Mouse (Mus musculus) thymus, postnatal 10 days (tissue): ENCODE measurements around the gene Dexi.
A peak's percentile ranks its signal among the peaks of the same experiment; 100 is the strongest.

ENCODE experiments used
- DNase-seq, 2 experiments: peaks; one replicate each; pipeline ENCODE4 v3.0.0; 2021; ENCODE audit warnings: low spot score in 2 of 2

The Dexi gene

GRCm38 (mm10) chr16:10540763-10541597, 1.9 kb downstream of the Dexi start:
- DNase-seq = no peak

GRCm38 (mm10) chr16:10536961-10537360, 5.9 kb downstream of the Dexi start:
- no peak for DNase-seq

- DNase-seq = no peak
Measured at GRCm38 (mm10) chr16:10536323-10536722, 6.5 kb downstream of the Dexi start.

DNA sequence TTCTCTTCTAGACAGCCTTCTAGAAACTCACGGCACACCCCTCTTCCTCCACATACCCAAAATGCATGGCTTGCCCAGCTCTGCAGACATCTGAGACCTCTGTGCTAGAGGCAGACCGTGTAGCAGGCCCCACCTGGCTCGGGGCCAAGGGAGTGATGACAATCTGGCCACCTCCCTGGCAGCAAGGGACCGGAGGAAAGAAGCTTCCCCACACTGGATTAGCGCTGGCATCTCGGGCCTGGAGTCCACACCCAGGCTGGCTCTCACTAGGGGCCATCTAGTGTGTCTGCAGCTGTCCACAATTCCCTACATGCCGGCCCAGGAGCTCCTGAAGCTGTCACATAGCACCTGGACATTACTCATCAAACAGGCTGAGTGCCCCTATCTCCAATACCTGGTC, 8.3 kb downstream of the Dexi start:
- no peak for DNase-seq

- no peak for DNase-seq
Measured at GRCm38 (mm10) chr16:10533781-10534180, 9.1 kb downstream of the Dexi start.

GRCm38 (mm10) chr16:10530179-10530578, 12.7 kb downstream of the Dexi start:
- DNase-seq = no peak

DNA sequence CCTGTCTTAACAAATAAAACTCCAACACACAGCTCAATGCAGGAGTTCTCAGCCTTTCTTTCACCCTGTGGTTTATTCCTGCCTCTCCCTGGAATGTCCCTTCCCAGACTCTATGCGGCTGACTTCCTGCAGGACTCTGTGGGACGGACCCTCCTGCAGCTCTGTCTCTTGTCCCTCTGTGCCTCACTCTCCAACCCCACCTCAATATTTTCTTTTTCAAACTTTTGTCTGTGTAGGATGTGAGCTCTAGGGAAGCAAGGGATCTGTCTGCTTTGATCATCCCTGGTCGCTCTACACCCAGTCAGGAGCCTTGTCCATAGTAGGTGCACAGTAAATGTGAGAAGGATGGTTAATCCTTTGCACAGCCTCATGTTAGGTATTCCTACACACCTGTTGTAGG, 14.5 kb downstream of the Dexi start:
- DNase-seq = no peak

DNA sequence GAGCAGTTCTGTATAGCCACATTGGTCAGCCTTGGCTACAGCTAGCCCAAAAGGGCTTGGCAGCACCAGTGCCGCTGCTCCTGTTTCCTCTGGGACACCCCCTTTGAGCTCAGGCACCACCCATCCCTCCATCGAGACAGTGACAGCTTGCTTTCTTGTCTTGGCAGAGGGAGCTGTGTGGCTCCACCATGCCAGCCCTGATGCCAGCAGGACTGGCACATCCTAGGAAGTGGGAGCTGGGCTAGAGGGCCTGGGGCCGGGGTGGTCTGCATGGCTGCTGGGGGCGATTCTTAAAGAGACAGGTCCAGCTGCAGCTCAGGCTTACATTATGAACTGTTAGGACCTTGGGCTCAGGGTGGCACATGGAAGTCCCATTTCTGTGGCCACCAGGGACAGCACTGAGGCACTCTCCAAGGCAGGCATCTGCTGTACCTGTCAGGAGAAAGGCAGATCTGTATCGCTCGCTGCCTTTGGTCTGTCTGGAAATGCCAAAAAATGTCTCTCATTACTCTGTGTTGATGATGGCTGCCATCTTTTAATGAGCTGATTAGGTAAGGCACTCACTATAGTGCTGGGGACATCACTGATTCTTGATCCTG, 15.7 kb downstream of the Dexi start:
- no peak for DNase-seq

DNA sequence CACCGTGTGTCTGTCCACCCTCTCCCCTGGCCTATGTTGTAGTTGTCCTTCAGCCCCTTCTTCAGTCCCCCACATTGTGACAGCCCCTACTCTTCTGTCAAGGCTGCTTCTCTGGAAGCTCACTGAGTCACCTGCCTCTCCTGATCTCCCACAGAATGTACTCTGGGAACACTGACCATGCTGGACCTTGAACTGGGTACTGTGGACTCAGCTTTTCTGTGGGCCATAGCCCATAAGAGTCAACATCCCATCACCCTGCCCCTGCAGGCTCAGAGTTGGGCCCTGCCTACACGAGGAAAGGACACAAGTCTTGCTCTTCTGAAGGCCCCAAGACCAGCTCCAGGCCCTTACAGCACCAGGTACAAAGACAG, 17.3 kb downstream of the Dexi start:
- DNase-seq = no peak

- DNase-seq = no peak
Measured at GRCm38 (mm10) chr16:10524866-10525609, 17.8 kb downstream of the Dexi start.

- no peak for DNase-seq
Measured at GRCm38 (mm10) chr16:10523650-10524049, 19.2 kb downstream of the Dexi start.

- peak; percentile 68 to 82 for DNase-seq
Measured at GRCm38 (mm10) chr16:10522811-10523210, 20.0 kb downstream of the Dexi start.

- peak in 1 of 2 experiments; percentile 63 for DNase-seq
Measured at GRCm38 (mm10) chr16:10520908-10521614, 21.8 kb downstream of the Dexi start.

DNA sequence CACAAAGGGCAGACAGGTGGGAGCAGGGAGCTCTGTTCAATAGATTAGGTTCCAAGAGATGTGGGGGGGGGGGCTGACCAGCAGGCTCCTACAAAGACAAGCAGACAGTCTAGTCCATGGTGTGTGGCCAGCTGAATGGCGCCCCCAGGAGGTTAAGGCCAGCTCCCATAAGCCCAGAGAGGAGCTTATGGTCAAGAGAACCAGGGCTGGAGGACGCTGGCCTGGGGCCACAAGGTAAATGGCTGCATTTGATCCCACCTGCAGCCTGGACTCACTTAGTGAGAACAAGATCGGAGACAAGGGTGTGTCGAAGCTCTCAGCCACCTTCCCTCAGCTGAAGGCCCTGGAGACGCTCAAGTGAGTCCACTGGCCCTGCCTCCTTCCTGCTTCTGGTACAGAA, 24.8 kb downstream of the Dexi start:
- DNase-seq = no peak

DNA sequence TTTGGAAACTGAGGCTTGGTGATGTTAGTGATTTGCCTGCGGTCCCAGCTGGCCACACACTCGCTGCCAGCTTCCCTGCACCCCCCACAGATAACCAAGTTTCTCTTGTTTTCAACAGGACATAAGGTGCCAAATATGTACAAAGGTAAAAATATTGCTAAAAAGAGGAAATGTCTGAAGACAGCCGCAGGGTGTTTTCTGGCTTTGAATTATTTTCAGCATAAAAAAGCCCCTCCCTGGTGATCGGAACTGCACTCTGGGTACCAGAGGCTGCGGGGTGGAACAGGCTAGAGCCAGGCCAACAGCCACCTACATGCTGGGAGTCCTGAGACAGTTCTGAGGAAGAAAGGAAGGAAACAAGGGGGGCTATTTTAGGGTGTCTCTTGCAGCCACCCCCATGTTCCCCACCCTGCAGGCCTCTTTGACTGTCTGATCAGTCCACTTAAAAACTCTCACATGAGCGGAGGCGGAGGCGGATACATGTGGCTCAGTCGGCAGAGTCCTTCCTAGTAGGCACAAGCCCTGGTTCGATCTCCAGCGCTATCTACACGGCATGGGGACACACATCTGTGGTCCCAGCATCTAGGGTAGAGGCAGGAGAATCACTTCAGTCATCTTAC, 26.8 kb downstream of the Dexi start:
- DNase-seq = no peak

- DNase-seq = no peak
Measured at GRCm38 (mm10) chr16:10511134-10511520, 31.7 kb downstream of the Dexi start.

DNA sequence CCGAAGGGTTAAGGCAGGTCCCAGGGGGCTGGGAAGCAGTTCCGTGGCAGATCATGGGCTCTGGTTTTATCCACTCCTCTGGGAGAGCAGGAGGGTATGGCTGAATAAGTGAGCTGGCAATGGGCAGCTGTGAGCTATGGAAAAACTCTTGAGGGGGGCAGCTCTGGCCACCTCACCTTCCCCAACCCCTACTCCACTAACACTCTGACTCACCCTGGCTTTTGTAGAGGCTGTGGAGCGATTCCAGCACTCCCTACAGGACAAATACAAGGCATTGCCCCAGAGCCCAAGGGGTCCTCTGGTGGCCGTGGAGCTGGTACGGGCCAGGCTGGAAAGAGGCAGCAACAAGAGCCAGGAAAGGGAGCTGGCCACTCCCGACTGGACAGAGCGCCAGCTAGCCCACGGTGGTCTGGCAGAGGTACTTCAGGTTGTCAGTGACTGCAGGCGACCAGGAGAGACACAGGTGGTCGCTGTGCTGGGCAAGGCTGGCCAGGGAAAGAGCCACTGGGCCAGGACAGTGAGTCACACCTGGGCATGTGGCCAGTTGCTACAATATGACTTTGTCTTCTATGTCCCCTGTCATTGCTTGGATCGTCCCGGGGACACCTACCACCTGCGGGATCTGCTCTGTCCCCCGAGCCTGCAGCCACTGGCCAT, 32.2 kb downstream of the Dexi start:
- DNase-seq = no peak

- no peak for DNase-seq
Measured at GRCm38 (mm10) chr16:10508691-10509090, 34.2 kb downstream of the Dexi start.

GRCm38 (mm10) chr16:10507445-10507844, 35.4 kb downstream of the Dexi start:
- no peak for DNase-seq

- DNase-seq = no peak
Measured at GRCm38 (mm10) chr16:10503058-10503457, 39.8 kb downstream of the Dexi start.

DNA sequence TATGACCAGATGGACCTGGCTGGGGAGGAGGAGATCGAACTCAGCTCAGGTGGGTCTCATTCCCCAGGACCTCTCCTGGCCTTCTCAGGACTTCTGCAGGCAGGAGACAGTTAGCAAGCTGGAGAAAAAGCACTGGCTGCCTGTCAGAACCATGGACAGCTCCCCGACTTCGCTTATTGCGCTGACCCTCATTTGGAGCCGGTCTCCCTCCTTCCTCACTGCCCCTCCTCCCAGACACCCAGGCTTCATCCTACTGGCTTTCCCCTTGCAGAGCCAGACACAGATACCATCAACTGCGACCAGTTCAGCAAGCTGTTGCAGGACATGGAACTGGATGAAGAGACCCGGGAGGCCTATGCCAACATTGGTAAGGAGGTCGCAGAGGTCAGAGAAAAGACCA, 41.0 kb downstream of the Dexi start:
- DNase-seq = peak in 1 of 2 experiments; percentile 40
